Comparison of ENCODE assay signal across 8 mouse cellular contexts in genomic region chr7:135716445-135716877, GRCm38 (mm10). TPM values are rescaled to one million over a fixed set of nuclear protein-coding genes. Genes with fewer than 3 reads are reported as not detected.
A peak's percentile ranks its signal among the peaks of the same experiment; 100 is the strongest.
DNase-seq lines count a peak whose midpoint lies in the region; ATAC-seq and TF ChIP-seq lines count a peak whose summit lies in the region.

No protein-coding gene starts in this region.

- H3K27me3 ChIP-seq in G1E (ENCODE audit: insufficient read depth, low read length) = 0 out of 2 replicates have a peak, but pooled peaks cover 2% of the 10 kb centered on the region
- H3K27me3 ChIP-seq in forebrain, embryonic 15.5 days = no peaks in the 10 kb centered on the region
- H3K27me3 ChIP-seq in neural tube, embryonic 14.5 days (ENCODE audit: control insufficient read depth, insufficient read depth, low read length) = no peaks in the 10 kb centered on the region
- H3K27me3 ChIP-seq in testis, adult 2 months (ENCODE audit: control insufficient read depth, insufficient read depth, low read length) = no peaks in the 10 kb centered on the region

- TF ChIP-seq CTCF in G1E (IDR thresholded peaks at IDR 0.05; ENCODE audit: low read depth, low read length) = no peak
- no peak for TF ChIP-seq CTCF in testis, adult 2 months (IDR thresholded peaks at IDR 0.05; ENCODE audit: control insufficient read depth, insufficient read depth, insufficient replicate concordance, low read depth, low read length)

- intact Hi-C loops in heart, postnatal 25 days (cut with DNase I) = no loop called here

- 0% methylated on average over 28 of the region's 28 CpGs for WGBS in forebrain, embryonic 15.5 days
- 0% methylated on average over 24 of the region's 28 CpGs for WGBS in neural tube, embryonic 14.5 days

- H3K4me3 ChIP-seq in G1E (ENCODE audit: low read depth, low read length) = peak overlapping the region; percentile 98
- H3K4me3 ChIP-seq in forebrain, embryonic 15.5 days = peak overlapping the region; percentile 65
- H3K4me3 ChIP-seq in neural tube, embryonic 14.5 days (ENCODE audit: low read depth, low read length) = peak overlapping the region; percentile 64
- H3K4me3 ChIP-seq in testis, adult 2 months (ENCODE audit: control insufficient read depth, low read depth, low read length) = peak overlapping the region; percentile 88

- peaks cover 40% of the 10 kb centered on the region for H3K4me1 ChIP-seq in G1E (ENCODE audit: insufficient read depth, low read depth, low read length)
- H3K4me1 ChIP-seq in forebrain, embryonic 15.5 days = peaks cover 15% of the 10 kb centered on the region
- 0 out of 2 replicates have a peak, but pooled peaks cover 2% of the 10 kb centered on the region for H3K4me1 ChIP-seq in neural tube, embryonic 14.5 days (ENCODE audit: control insufficient read depth, insufficient read depth, low read length)
- peaks cover 3% of the 10 kb centered on the region for H3K4me1 ChIP-seq in testis, adult 2 months (ENCODE audit: control insufficient read depth, insufficient read depth, low read length)

- no peak overlapping the region for H3K27ac ChIP-seq in forebrain, embryonic 15.5 days (replicated peaks)
- H3K27ac ChIP-seq in neural tube, embryonic 14.5 days (ENCODE audit: low read depth, low read length) = no peak overlapping the region
- H3K27ac ChIP-seq in testis, adult 2 months (ENCODE audit: control insufficient read depth, insufficient read depth, low read depth, low read length) = no peak overlapping the region

- TF ChIP-seq POLR2A in testis, adult 2 months (IDR thresholded peaks at IDR 0.05; ENCODE audit: control insufficient read depth, low read depth, low read length) = no peak

- no peaks in the 10 kb centered on the region for H3K9me3 ChIP-seq in G1E (replicated peaks)
- H3K9me3 ChIP-seq in forebrain, embryonic 15.5 days = no peaks in the 10 kb centered on the region
- H3K9me3 ChIP-seq in neural tube, embryonic 14.5 days (ENCODE audit: control insufficient read depth, low read length) = no peaks in the 10 kb centered on the region

- peaks cover 17% of the 10 kb centered on the region for H3K36me3 ChIP-seq in G1E (replicated peaks)
- H3K36me3 ChIP-seq in forebrain, embryonic 15.5 days = no peaks in the 10 kb centered on the region
- no peaks in the 10 kb centered on the region for H3K36me3 ChIP-seq in neural tube, embryonic 14.5 days (ENCODE audit: control insufficient read depth, insufficient read depth, low read length)
- H3K36me3 ChIP-seq in testis, adult 2 months (ENCODE audit: control insufficient read depth, insufficient read depth, low read length) = no peaks in the 10 kb centered on the region

- ATAC-seq in G1E (ENCODE audit: extremely low read depth, insufficient number of reproducible peaks, low FRiP score, poor library complexity, severe bottlenecking) = peak; percentile 79
- ATAC-seq in forebrain, embryonic 15.5 days (replicated peaks) = peak; percentile 97
- peak; percentile 97 for ATAC-seq in neural tube, embryonic 14.5 days (ENCODE audit: low read depth)

- DNase-seq in G1E (ENCODE audit: low spot score) = peak; percentile 98
- DNase-seq in cerebellum, adult 11-12 months = peak; percentile 49
- peak; percentile 73 for DNase-seq in heart, postnatal 25 days (ENCODE audit: low spot score)
- peak; percentile 76 for DNase-seq in layer of hippocampus, adult 11-12 months (ENCODE audit: low spot score)
- DNase-seq in lung, adult 18-20 months = peak; percentile 89 to 92

- H3K9ac ChIP-seq in forebrain, embryonic 15.5 days (replicated peaks) = peak overlapping the region; percentile 71
- H3K9ac ChIP-seq in neural tube, embryonic 14.5 days (replicated peaks; ENCODE audit: low read depth, low read length) = peak overlapping the region; percentile 25; the same call in 1 of the 2 replicates

- peak overlapping the region; percentile 90 for H3K4me2 ChIP-seq in forebrain, embryonic 15.5 days (replicated peaks)
- peak overlapping the region; percentile 97 for H3K4me2 ChIP-seq in neural tube, embryonic 14.5 days (ENCODE audit: low read depth, low read length)

RNA-seq across cellular contexts. Expression of gene Mki67, which starts 0.3 kb away (rescaled TPM):
- 719 and 924 TPM in 2 replicates for total RNA-seq in G1E (2014; fragmentation: Nextera tagmentation)
- 209 and 272 TPM in 2 replicates for total RNA-seq in G1E (2017)
- polyA plus RNA-seq in G1E (2012) = 18.9 and 22.4 TPM in 2 replicates
- polyA plus RNA-seq in forebrain, embryonic 15.5 days (2015; fragmentation: Nextera tagmentation; extraction: Ambion mirVana) = 18.8 and 22.3 TPM in 2 replicates
- 1 to 10 TPM; 2.5 to 3.6 TPM for total RNA-seq in heart, postnatal 25 days (2021)
- polyA plus RNA-seq in neural tube, embryonic 14.5 days (2014; fragmentation: Nextera tagmentation; extraction: Ambion mirVana) = 3.7 and 5.3 TPM in 2 replicates
- 2.2 and 2.9 TPM in 2 replicates for polyA plus RNA-seq in testis, adult 2 months (2012; rRNA removed)
